Mouse (Mus musculus) ES-Bruce4 (cell line): ENCODE measurements around the gene Fam171a1. TPM values are rescaled to one million over a fixed set of nuclear protein-coding genes. Genes with fewer than 3 reads are reported as not detected.
A peak's percentile ranks its signal among the peaks of the same experiment; 100 is the strongest.

Experiments
- H3K27ac ChIP-seq: 2 replicates; pipeline ENCODE4 v1.5.1; 2012; ENCODE audit warnings: low read length, inconsistent platforms; ENCODE audit not compliant: insufficient read depth
- H3K27me3 ChIP-seq: 2 replicates; pipeline ENCODE4 v1.6.1; 2012; ENCODE audit warnings: mild to moderate bottlenecking, low read length, inconsistent platforms; ENCODE audit not compliant: control insufficient read depth, poor library complexity, insufficient read depth, severe bottlenecking
- H3K36me3 ChIP-seq: 2 replicates; pipeline ENCODE4 v1.6.1; 2012; ENCODE audit warnings: inconsistent platforms, mild to moderate bottlenecking, low read length, moderate library complexity; ENCODE audit not compliant: control insufficient read depth, poor library complexity, insufficient read depth, severe bottlenecking
- H3K4me1 ChIP-seq: one replicate; pipeline ENCODE4 v1.8.1; 2011; ENCODE audit warnings: low read length; ENCODE audit not compliant: control insufficient read depth, insufficient read depth
- H3K4me3 ChIP-seq: 2 replicates; pipeline ENCODE4 v1.5.1; 2011; ENCODE audit warnings: low read depth, mild to moderate bottlenecking, low read length
- H3K9ac ChIP-seq: 2 replicates; pipeline ENCODE4 v1.6.1; 2012; ENCODE audit warnings: low read depth, mild to moderate bottlenecking, inconsistent platforms; ENCODE audit not compliant: poor library complexity, severe bottlenecking
- H3K9me3 ChIP-seq: replicated peaks from 2 replicates; pipeline ENCODE4 v1.6.1; 2012; ENCODE audit warnings: mild to moderate bottlenecking, low read length, inconsistent platforms; ENCODE audit not compliant: control insufficient read depth, poor library complexity, insufficient read depth, severe bottlenecking
- CTCF ChIP-seq: IDR thresholded peaks from one replicate; pipeline ENCODE4 v1.8.1; 2011; ENCODE audit warnings: low read depth, low read length
- EP300 ChIP-seq: IDR thresholded peaks from 2 replicates; pipeline ENCODE4 v1.6.1; 2011; ENCODE audit warnings: low read depth, low read length; ENCODE audit not compliant: insufficient read depth
- POLR2A ChIP-seq: IDR thresholded peaks from one replicate; pipeline ENCODE4 v1.8.1; 2011; ENCODE audit warnings: low read length; ENCODE audit not compliant: insufficient read depth
- polyA plus RNA-seq: library from polyadenylated mRNA; stranded (reverse); fragments of >200 nt; gene quantifications from 2 replicates; pipeline ENCODE4 v1.2.4, GENCODE M21; 2011; ENCODE audit warnings: low read depth; ENCODE audit not compliant: missing spikeins, insufficient read depth, insufficient read length

The Fam171a1 gene
- polyA plus RNA-seq, 1 experiment, result 7.7 TPM

- Histone ChIP-seq H3K27me3 (no peaks in the 10 kb centered on the region), H3K36me3 (no peaks in the 10 kb centered on the region), H3K9ac (no peak overlapping the region), H3K4me1 (no peaks in the 10 kb centered on the region), H3K4me3 (no peak overlapping the region), H3K27ac (no peak overlapping the region), H3K9me3 (no peaks in the 10 kb centered on the region)
- TF ChIP-seq EP300, result no peak
- TF ChIP-seq POLR2A, result no peak
- TF ChIP-seq CTCF, result no peak
Observed at GRCm38 (mm10) chr2:3101292-3101957, 12.6 kb upstream of the Fam171a1 start.

DNA sequence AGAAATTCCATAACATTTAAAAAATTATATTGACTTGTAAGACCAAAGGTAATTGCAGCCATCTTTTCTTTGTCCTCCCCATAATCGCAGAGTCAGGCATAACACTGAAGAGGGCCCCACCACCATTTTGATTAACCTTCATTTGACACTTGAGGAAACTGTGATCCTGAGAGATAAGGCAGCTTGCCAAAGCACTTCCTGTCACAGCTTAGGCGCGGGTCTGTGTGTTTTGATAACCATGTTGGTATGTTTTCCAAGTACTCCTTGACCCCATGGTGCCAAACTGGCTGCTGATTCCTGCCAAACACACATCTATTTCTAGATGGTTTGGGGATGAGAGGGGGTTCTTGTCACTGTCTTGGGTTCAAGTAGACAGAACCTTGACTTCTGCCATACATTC lies 11.7 kb upstream of the Fam171a1 start:
- Histone ChIP-seq H3K27me3 (no peaks in the 10 kb centered on the region), H3K27ac (no peak overlapping the region), H3K4me3 (no peak overlapping the region), H3K9ac (no peak overlapping the region), H3K9me3 (no peaks in the 10 kb centered on the region), H3K4me1 (no peaks in the 10 kb centered on the region), H3K36me3 (no peaks in the 10 kb centered on the region)
- no peak for TF ChIP-seq CTCF
- TF ChIP-seq EP300, result no peak
- no peak for TF ChIP-seq POLR2A

DNA sequence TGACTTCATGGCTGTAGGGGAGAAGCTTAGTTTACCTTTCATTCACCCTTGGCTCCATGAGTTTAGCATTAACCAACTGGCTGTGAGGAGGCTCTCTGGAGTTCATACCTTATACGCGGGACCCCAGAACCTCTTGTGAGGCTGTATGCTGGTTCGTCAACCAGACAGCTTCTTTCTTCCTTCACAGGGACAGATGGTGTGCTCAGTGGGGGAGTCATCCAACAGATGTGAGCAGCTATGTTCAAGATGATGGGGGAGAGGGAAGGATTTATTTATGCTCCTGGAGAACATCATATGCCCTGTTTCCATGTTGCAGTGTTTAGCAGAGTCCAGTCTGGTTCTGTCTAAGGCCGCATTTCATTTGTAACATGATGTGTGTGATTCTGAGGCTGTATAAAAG lies 6.6 kb upstream of the Fam171a1 start:
- Histone ChIP-seq H3K9me3 (no peaks in the 10 kb centered on the region), H3K27me3 (no peaks in the 10 kb centered on the region), H3K4me1 (no peaks in the 10 kb centered on the region), H3K4me3 (no peak overlapping the region), H3K27ac (no peak overlapping the region), H3K9ac (no peak overlapping the region), H3K36me3 (no peaks in the 10 kb centered on the region)
- no peak for TF ChIP-seq POLR2A
- TF ChIP-seq EP300, result no peak
- no peak for TF ChIP-seq CTCF

- Histone ChIP-seq H3K27me3 (no peaks in the 10 kb centered on the region), H3K9me3 (no peaks in the 10 kb centered on the region), H3K36me3 (no peaks in the 10 kb centered on the region), H3K9ac (no peak overlapping the region), H3K4me3 (no peak overlapping the region), H3K27ac (no peak overlapping the region), H3K4me1 (no peaks in the 10 kb centered on the region)
- no peak for TF ChIP-seq POLR2A
- TF ChIP-seq EP300, result no peak
- TF ChIP-seq CTCF, result no peak
Observed at GRCm38 (mm10) chr2:3108431-3108830, 5.6 kb upstream of the Fam171a1 start.

- H3K9me3 ChIP-seq, result no peaks in the 10 kb centered on the region
Observed at GRCm38 (mm10) chr2:3108834-3109233, 5.2 kb upstream of the Fam171a1 start.

GRCm38 (mm10) chr2:3117855-3118202 lies 3.8 kb downstream of the Fam171a1 start:
- Histone ChIP-seq H3K36me3 (no peaks in the 10 kb centered on the region), H3K9me3 (no peaks in the 10 kb centered on the region), H3K27ac (no peak overlapping the region), H3K27me3 (peaks cover 2% of the 10 kb centered on the region; the same call in 1 of the 2 replicates), H3K4me1 (no peaks in the 10 kb centered on the region), H3K4me3 (peak overlapping the region; percentile 54), H3K9ac (no peak overlapping the region)
- TF ChIP-seq CTCF (no peak), EP300 (no peak), POLR2A (no peak)

More at GRCm38 (mm10) chr2:3108834-3109233, 5.2 kb upstream of the Fam171a1 start:
- H3K4me1 ChIP-seq, result no peaks in the 10 kb centered on the region
- TF ChIP-seq POLR2A (no peak), EP300 (no peak), CTCF (no peak)
- H3K27me3 ChIP-seq, result no peaks in the 10 kb centered on the region
- no peak overlapping the region for H3K4me3 ChIP-seq
- no peaks in the 10 kb centered on the region for H3K36me3 ChIP-seq
- no peak overlapping the region for H3K9ac ChIP-seq
- H3K27ac ChIP-seq, result no peak overlapping the region
